ENCODE assay signal across 20 mouse cellular contexts in genomic region chr19:41900495-41901090, GRCm38 (mm10). TPM values are rescaled to one million over a fixed set of nuclear protein-coding genes. Genes with fewer than 3 reads are reported as not detected.
A peak's percentile ranks its signal among the peaks of the same experiment; 100 is the strongest.
DNase-seq lines count a peak whose midpoint lies in the region; ATAC-seq and TF ChIP-seq lines count a peak whose summit lies in the region.
"Had no signal": no experiment of that assay in that cellular context is flagged by ENCODE, and none has a peak within 500 bp of the region (broad histone marks: within the 10 kb centered on the region; RNA-seq: fewer than 3 reads in every experiment).

No protein-coding gene starts in this region.

- H3K36me3 ChIP-seq in macrophage (ENCODE audit: inconsistent target): no peaks in the 10 kb centered on the region
- H3K36me3 ChIP-seq in midbrain, postnatal 0 days (ENCODE audit: insufficient read depth, low read length): no peaks in the 10 kb centered on the region
- H3K36me3 ChIP-seq in midbrain, embryonic 13.5 days: no peaks in the 10 kb centered on the region
- H3K36me3 ChIP-seq: embryonic facial prominence, embryonic 13.5 days; forebrain, embryonic 10.5 days; heart, embryonic 13.5 days; hindbrain, embryonic 10.5 days; midbrain, embryonic 12.5 days; neural tube, embryonic 12.5 days had no signal

- no peaks in the 10 kb centered on the region for H3K4me1 ChIP-seq in lung, adult 2 months (ENCODE audit: control insufficient read depth, insufficient read depth, low read length)
- peaks cover 23% of the 10 kb centered on the region for H3K4me1 ChIP-seq in bone marrow macrophage, adult 2 months (ENCODE audit: control insufficient read depth, insufficient read depth, low read length)
- H3K4me1 ChIP-seq in midbrain, postnatal 0 days (ENCODE audit: insufficient read depth, low read length): no peaks in the 10 kb centered on the region
- H3K4me1 ChIP-seq in midbrain, embryonic 13.5 days (replicated peaks): peaks cover 8% of the 10 kb centered on the region

- H3K4me3 ChIP-seq in lung, adult 2 months (replicated peaks; ENCODE audit: extremely low read depth, low read depth, low read length): no peak overlapping the region
- no peak overlapping the region for H3K4me3 ChIP-seq in bone marrow macrophage, adult 2 months (ENCODE audit: insufficient read depth, low read length)
- H3K4me3 ChIP-seq in macrophage (ENCODE audit: inconsistent target): no peak overlapping the region
- H3K4me3 ChIP-seq in midbrain, postnatal 0 days (ENCODE audit: low read depth, low read length): no peak overlapping the region
- no peak overlapping the region for H3K4me3 ChIP-seq in midbrain, embryonic 13.5 days (replicated peaks)
- H3K4me3 ChIP-seq: embryonic facial prominence, embryonic 13.5 days; forebrain, embryonic 10.5 days; heart, embryonic 13.5 days; hindbrain, embryonic 10.5 days; layer of hippocampus, adult 2 months; left cerebral cortex, adult 2 months; midbrain, embryonic 12.5 days; neural tube, embryonic 12.5 days had no signal

- H3K79me2 ChIP-seq in macrophage (ENCODE audit: inconsistent target): no peaks in the 10 kb centered on the region

- H3K9me3 ChIP-seq in midbrain, postnatal 0 days (ENCODE audit: low read length): no peaks in the 10 kb centered on the region
- H3K9me3 ChIP-seq in midbrain, embryonic 13.5 days: no peaks in the 10 kb centered on the region
- H3K9me3 ChIP-seq: embryonic facial prominence, embryonic 13.5 days; forebrain, embryonic 10.5 days; heart, embryonic 13.5 days; hindbrain, embryonic 10.5 days; midbrain, embryonic 12.5 days; neural tube, embryonic 12.5 days had no signal

- WGBS in lung, adult 2 months: 71% methylated on average over 8 of the region's 8 CpGs
- 8% methylated on average over 8 of the region's 8 CpGs for WGBS in macrophage (ENCODE audit: missing documents)
- WGBS in midbrain, postnatal 0 days: 87% methylated on average over 8 of the region's 8 CpGs
- 88% methylated on average over 8 of the region's 8 CpGs for WGBS in midbrain, embryonic 13.5 days

- no peaks in the 10 kb centered on the region for H3K27me3 ChIP-seq in midbrain, postnatal 0 days (ENCODE audit: insufficient read depth, low read length)
- no peaks in the 10 kb centered on the region for H3K27me3 ChIP-seq in midbrain, embryonic 13.5 days
- H3K27me3 ChIP-seq: embryonic facial prominence, embryonic 13.5 days; heart, embryonic 13.5 days; midbrain, embryonic 12.5 days; neural tube, embryonic 12.5 days had no signal

- H3K4me2 ChIP-seq in midbrain, postnatal 0 days (ENCODE audit: low read depth, low read length, poor library complexity, severe bottlenecking): no peak overlapping the region
- H3K4me2 ChIP-seq in midbrain, embryonic 13.5 days (replicated peaks): no peak overlapping the region
- H3K4me2 ChIP-seq: embryonic facial prominence, embryonic 13.5 days; heart, embryonic 13.5 days; midbrain, embryonic 12.5 days; neural tube, embryonic 12.5 days had no signal

- peak; percentile 33 for DNase-seq in lung, postnatal 36 days
- DNase-seq in lung, adult 2 months: no peak
- no peak for DNase-seq in right cerebral cortex, postnatal 25 days
- DNase-seq in midbrain, postnatal 0 days (ENCODE audit: low spot score): no peak
- DNase-seq: cerebellum, adult 11-12 months; thymus, postnatal 14 days had no signal

- TF ChIP-seq POLR2A in lung, adult 2 months (IDR thresholded peaks at IDR 0.05; ENCODE audit: borderline replicate concordance, extremely low read depth, low read depth, low read length): no peak
- TF ChIP-seq POLR2A in bone marrow macrophage, adult 2 months (IDR thresholded peaks at IDR 0.05; ENCODE audit: borderline replicate concordance, low read depth, low read length): no peak

- no peak for TF ChIP-seq CTCF in lung, adult 2 months (IDR thresholded peaks at IDR 0.05; ENCODE audit: insufficient read depth, low read length)
- no peak for TF ChIP-seq CTCF in bone marrow macrophage, adult 2 months (IDR thresholded peaks at IDR 0.05; ENCODE audit: low read depth, low read length)
- TF ChIP-seq CTCF in midbrain, postnatal 0 days (IDR thresholded peaks at IDR 0.05): no peak

- ATAC-seq in midbrain, postnatal 0 days (ENCODE audit: low FRiP score): no peak
- no peak for ATAC-seq in midbrain, embryonic 13.5 days
- ATAC-seq: intestine, embryonic 16.5 days; lung, postnatal 0 days had no signal

- peak overlapping the region; percentile 14 for H3K27ac ChIP-seq in bone marrow macrophage, adult 2 months (ENCODE audit: insufficient read depth, low read depth, low read length)
- H3K27ac ChIP-seq in macrophage: 0 out of 2 replicates have a peak overlapping the region, but pooled peaks have one; percentile 5
- H3K27ac ChIP-seq in midbrain, postnatal 0 days (ENCODE audit: low read depth, low read length): no peak overlapping the region
- no peak overlapping the region for H3K27ac ChIP-seq in midbrain, embryonic 13.5 days
- H3K27ac ChIP-seq: embryonic facial prominence, embryonic 13.5 days; forebrain, embryonic 10.5 days; hindbrain, embryonic 10.5 days; kidney, postnatal 0 days; layer of hippocampus, adult 2 months; left cerebral cortex, adult 2 months; midbrain, embryonic 12.5 days; neural tube, embryonic 12.5 days had no signal

- no peak overlapping the region for H3K9ac ChIP-seq in midbrain, postnatal 0 days (replicated peaks; ENCODE audit: low read length, poor library complexity, severe bottlenecking)
- H3K9ac ChIP-seq in midbrain, embryonic 13.5 days (replicated peaks): no peak overlapping the region
- H3K9ac ChIP-seq: embryonic facial prominence, embryonic 13.5 days; heart, embryonic 13.5 days; midbrain, embryonic 12.5 days; neural tube, embryonic 12.5 days had no signal

RNA-seq across cellular contexts. Expression of gene Rrp12, which starts 4.6 kb away (rescaled TPM):
- 4.1 and 5.5 TPM in 2 replicates for polyA plus RNA-seq in lung, adult 2 months (2012; rRNA removed)
- polyA plus RNA-seq in bone marrow macrophage, adult 2 months (2012; ENCODE audit: insufficient read depth, insufficient read length, missing spikeins): 2.1 TPM in 2 replicates
- 10 to 100 TPM in 7 of 26 experiments, 1 to 10 TPM in 19; 2.3 to 18.2 (median 8.3) TPM for total RNA-seq in macrophage (2018; cell fraction: chromatin; rRNA removed)
- total RNA-seq in macrophage (2018; cell fraction: cytosol; rRNA removed): 1 to 10 TPM; 3.5 to 6.7 (median 5.1) TPM
- total RNA-seq in macrophage (2018; cell fraction: nucleus; rRNA removed): 10 to 100 TPM in 2 of 26 experiments, 1 to 10 TPM in 24; 2.5 to 18.5 (median 5.6) TPM
- polyA plus RNA-seq in macrophage (2018): 3.8 to 15.5 TPM (median 6.8 TPM) in 3 replicates
- total RNA-seq in midbrain, postnatal 0 days (2014; rRNA removed): 20.6 and 21.2 TPM in 2 replicates
- polyA plus RNA-seq in midbrain, postnatal 0 days (2015; fragmentation: Nextera tagmentation; extraction: Ambion mirVana): 13.9 and 14.1 TPM in 2 replicates
- 14.6 and 15.7 TPM in 2 replicates for polyA plus RNA-seq in midbrain, embryonic 13.5 days (2015; fragmentation: Nextera tagmentation; extraction: Ambion mirVana)

RNA-seq across cellular contexts. Expression of gene Pgam1, which starts 11.1 kb away (rescaled TPM):
- 123 and 169 TPM in 2 replicates for polyA plus RNA-seq in lung, adult 2 months (2012; rRNA removed)
- polyA plus RNA-seq in bone marrow macrophage, adult 2 months (2012; ENCODE audit: insufficient read depth, insufficient read length, missing spikeins): 256 and 259 TPM in 2 replicates
- total RNA-seq in macrophage (2018; cell fraction: chromatin; rRNA removed): 10 to 100 TPM in 25 of 26 experiments, 1 to 10 TPM in 1; 7.5 to 76.5 (median 25.1) TPM
- total RNA-seq in macrophage (2018; cell fraction: cytosol; rRNA removed): 100 to 1,000 TPM; 264 to 454 (median 349) TPM
- 100 to 1,000 TPM in 14 of 26 experiments, 10 to 100 TPM in 12; 47.8 to 175 (median 103) TPM for total RNA-seq in macrophage (2018; cell fraction: nucleus; rRNA removed)
- polyA plus RNA-seq in macrophage (2018): 316 to 518 TPM (median 374 TPM) in 3 replicates
- 473 and 479 TPM in 2 replicates for total RNA-seq in midbrain, postnatal 0 days (2014; rRNA removed)
- polyA plus RNA-seq in midbrain, postnatal 0 days (2015; fragmentation: Nextera tagmentation; extraction: Ambion mirVana): 536 and 596 TPM in 2 replicates
- polyA plus RNA-seq in midbrain, embryonic 13.5 days (2015; fragmentation: Nextera tagmentation; extraction: Ambion mirVana): 445 and 453 TPM in 2 replicates

RNA-seq across cellular contexts. Expression of gene Exosc1, which starts 32.6 kb away (rescaled TPM):
- 12.2 and 16.0 TPM in 2 replicates for polyA plus RNA-seq in lung, adult 2 months (2012; rRNA removed)
- 17.8 and 19.0 TPM in 2 replicates for polyA plus RNA-seq in bone marrow macrophage, adult 2 months (2012; ENCODE audit: insufficient read depth, insufficient read length, missing spikeins)
- 10 to 100 TPM in 19 of 26 experiments, 1 to 10 TPM in 7; 3.9 to 35.7 (median 16.0) TPM for total RNA-seq in macrophage (2018; cell fraction: chromatin; rRNA removed)
- 10 to 100 TPM; 10.2 to 27.9 (median 20.5) TPM for total RNA-seq in macrophage (2018; cell fraction: cytosol; rRNA removed)
- 10 to 100 TPM in 17 of 26 experiments, 1 to 10 TPM in 9; 5.3 to 35.8 (median 13.5) TPM for total RNA-seq in macrophage (2018; cell fraction: nucleus; rRNA removed)
- 15.3 to 37.7 TPM (median 36.0 TPM) in 3 replicates for polyA plus RNA-seq in macrophage (2018)
- 18.0 and 28.8 TPM in 2 replicates for total RNA-seq in midbrain, postnatal 0 days (2014; rRNA removed)
- 61.2 and 62.3 TPM in 2 replicates for polyA plus RNA-seq in midbrain, postnatal 0 days (2015; fragmentation: Nextera tagmentation; extraction: Ambion mirVana)
- polyA plus RNA-seq in midbrain, embryonic 13.5 days (2015; fragmentation: Nextera tagmentation; extraction: Ambion mirVana): 68.5 and 70.0 TPM in 2 replicates

RNA-seq across cellular contexts. Expression of gene Zdhhc16, which starts 32.7 kb away (rescaled TPM):
- polyA plus RNA-seq in lung, adult 2 months (2012; rRNA removed): 67.4 and 91.5 TPM in 2 replicates
- 43.9 and 44.3 TPM in 2 replicates for polyA plus RNA-seq in bone marrow macrophage, adult 2 months (2012; ENCODE audit: insufficient read depth, insufficient read length, missing spikeins)
- total RNA-seq in macrophage (2018; cell fraction: chromatin; rRNA removed): 10 to 100 TPM; 30.4 to 96.2 (median 73.6) TPM
- total RNA-seq in macrophage (2018; cell fraction: cytosol; rRNA removed): 10 to 100 TPM; 20.2 to 31.1 (median 25.7) TPM
- total RNA-seq in macrophage (2018; cell fraction: nucleus; rRNA removed): 10 to 100 TPM; 27.2 to 91.0 (median 47.7) TPM
- 17.4 to 32.6 TPM (median 29.9 TPM) in 3 replicates for polyA plus RNA-seq in macrophage (2018)
- total RNA-seq in midbrain, postnatal 0 days (2014; rRNA removed): 49.2 and 61.9 TPM in 2 replicates
- 86.7 and 91.0 TPM in 2 replicates for polyA plus RNA-seq in midbrain, postnatal 0 days (2015; fragmentation: Nextera tagmentation; extraction: Ambion mirVana)
- polyA plus RNA-seq in midbrain, embryonic 13.5 days (2015; fragmentation: Nextera tagmentation; extraction: Ambion mirVana): 86.1 and 87.6 TPM in 2 replicates

RNA-seq across cellular contexts. Expression of gene Frat2, which starts 52.7 kb away (rescaled TPM):
- 3.3 and 4.3 TPM in 2 replicates for polyA plus RNA-seq in lung, adult 2 months (2012; rRNA removed)
- polyA plus RNA-seq in bone marrow macrophage, adult 2 months (2012; ENCODE audit: insufficient read depth, insufficient read length, missing spikeins): 4.4 and 4.5 TPM in 2 replicates
- total RNA-seq in macrophage (2018; cell fraction: chromatin; rRNA removed): 1 to 10 TPM in 8 of 26 experiments, under 1 TPM in 7, not detected in 11; 0.36 to 6.6 (median 1.0) TPM
- total RNA-seq in macrophage (2018; cell fraction: cytosol; rRNA removed): 1 to 10 TPM in 13 of 26 experiments, under 1 TPM in 13; 0.03 to 6.3 (median 1.1) TPM
- total RNA-seq in macrophage (2018; cell fraction: nucleus; rRNA removed): 1 to 10 TPM in 13 of 26 experiments, under 1 TPM in 6, not detected in 7; 0.25 to 4.3 (median 1.3) TPM
- 0.41 to 4.5 TPM (median 3.0 TPM) in 3 replicates for polyA plus RNA-seq in macrophage (2018)
- 6.9 and 10.4 TPM in 2 replicates for total RNA-seq in midbrain, postnatal 0 days (2014; rRNA removed)
- polyA plus RNA-seq in midbrain, postnatal 0 days (2015; fragmentation: Nextera tagmentation; extraction: Ambion mirVana): 6.7 and 8.0 TPM in 2 replicates
- polyA plus RNA-seq in midbrain, embryonic 13.5 days (2015; fragmentation: Nextera tagmentation; extraction: Ambion mirVana): 7.6 and 10.4 TPM in 2 replicates

Comparison
In these comparisons a context has a peak if more than half of its experiments do, and no peak if none do; other contexts are left out.
1. H3K27ac ChIP-seq: peak in bone marrow macrophage, adult 2 months (single experiment) and macrophage (single experiment); none in midbrain, postnatal 0 days (single experiment) and midbrain, embryonic 13.5 days (single experiment).